Mouse (Mus musculus): ENCODE measurements around the gene Ermap.

Gene Ermap

GRCm38 (mm10) chr4:119188060-119188785 lies 1.6 kb downstream of the Ermap start:
- in situ Hi-C loops (cut with MboI, MseI) = no loop called here

GRCm38 (mm10) chr4:119185771-119186170 lies 4.0 kb downstream of the Ermap start:
- in situ Hi-C loops (cut with MboI, MseI) = no loop called here

GRCm38 (mm10) chr4:119183525-119183924 lies 6.3 kb downstream of the Ermap start:
- in situ Hi-C loops (cut with MboI, MseI) = loop anchor here in 1 of 2 experiments (5.0 kb wide), 1 partner anchor 34 kb away; the partner anchor contains the start of gene Tmem269

GRCm38 (mm10) chr4:119181456-119181855 lies 8.4 kb downstream of the Ermap start:
- in situ Hi-C loops (cut with MboI, MseI) = loop anchor here in 1 of 2 experiments (5.0 kb wide), 1 partner anchor 36 kb away; the partner anchor contains the start of gene Tmem269

GRCm38 (mm10) chr4:119180133-119180707 lies 9.6 kb downstream of the Ermap start:
- in situ Hi-C loops (cut with MboI, MseI) = loop anchor here in 1 of 2 experiments (5.0 kb wide), 1 partner anchor 37 kb away; the partner anchor contains the start of gene Tmem269

- in situ Hi-C loops (cut with MboI, MseI) = loop anchor here in 1 of 2 experiments (10.0 kb wide), 1 partner anchor 74 kb away; the partner anchor contains the start of gene Slc2a1
Measured at GRCm38 (mm10) chr4:119178331-119178730, 11.5 kb downstream of the Ermap start.

- in situ Hi-C loops (cut with MboI, MseI) = loop anchor here in 1 of 2 experiments (10.0 kb wide), 1 partner anchor 73 kb away; the partner anchor contains the start of gene Slc2a1
Measured at GRCm38 (mm10) chr4:119177702-119178101, 12.1 kb downstream of the Ermap start.

GRCm38 (mm10) chr4:119173851-119174453 lies 15.9 kb downstream of the Ermap start, which contains the start of gene Zfp691:
TSS of gene Zfp691 (minus strand) at chr4:119174195.
- in situ Hi-C loops (cut with MboI, MseI) = loop anchor here in 1 of 2 experiments (10.0 kb wide), 1 partner anchor 69 kb away; the partner anchor contains the start of gene Slc2a1

GRCm38 (mm10) chr4:119172919-119173650 lies 16.7 kb downstream of the Ermap start:
- in situ Hi-C loops (cut with MboI, MseI) = loop anchor here in 1 of 2 experiments (10.0 kb wide), 1 partner anchor 68 kb away; the partner anchor contains the start of gene Slc2a1

- in situ Hi-C loops (cut with MboI, MseI) = loop anchor here (5.0 to 10.0 kb wide), 2 partner anchors 160 to 513 kb away; partner anchors contain the start of gene Olfr62 (in 1 of the 2)
Measured at GRCm38 (mm10) chr4:119167663-119168062, 22.1 kb downstream of the Ermap start.

GRCm38 (mm10) chr4:119167068-119167467 lies 22.7 kb downstream of the Ermap start:
- in situ Hi-C loops (cut with MboI, MseI) = loop anchor here (5.0 to 10.0 kb wide), 2 partner anchors 160 to 512 kb away; partner anchors contain the start of gene Olfr62 (in 1 of the 2)

GRCm38 (mm10) chr4:119165916-119166315 lies 23.9 kb downstream of the Ermap start:
- in situ Hi-C loops (cut with MboI, MseI) = loop anchor here (5.0 to 10.0 kb wide), 2 partner anchors 159 to 511 kb away; partner anchors contain the start of gene Olfr62 (in 1 of the 2)

- in situ Hi-C loops (cut with MboI, MseI) = loop anchor here in 1 of 2 experiments (10.0 kb wide), 1 partner anchor 508 kb away; the partner anchor contains the start of gene Olfr62
Measured at GRCm38 (mm10) chr4:119162990-119163389, 26.8 kb downstream of the Ermap start.

GRCm38 (mm10) chr4:119161358-119161757 lies 28.5 kb downstream of the Ermap start:
- in situ Hi-C loops (cut with MboI, MseI) = loop anchor here in 1 of 2 experiments (10.0 kb wide), 1 partner anchor 507 kb away; the partner anchor contains the start of gene Olfr62

- in situ Hi-C loops (cut with MboI, MseI) = no loop called here
Measured at GRCm38 (mm10) chr4:119157891-119158290, 31.9 kb downstream of the Ermap start.

- in situ Hi-C loops (cut with MboI, MseI) = no loop called here
Measured at GRCm38 (mm10) chr4:119157186-119157585, 32.6 kb downstream of the Ermap start.

- in situ Hi-C loops (cut with MboI, MseI) = no loop called here
Measured at GRCm38 (mm10) chr4:119148741-119149140, 41.1 kb downstream of the Ermap start.

- in situ Hi-C loops (cut with MboI, MseI) = no loop called here
Measured at GRCm38 (mm10) chr4:119147347-119147746, 42.5 kb downstream of the Ermap start.

GRCm38 (mm10) chr4:119146816-119147215 lies 43.0 kb downstream of the Ermap start:
- in situ Hi-C loops (cut with MboI, MseI) = no loop called here

- in situ Hi-C loops (cut with MboI, MseI) = no loop called here
Measured at GRCm38 (mm10) chr4:119142230-119142871, 47.5 kb downstream of the Ermap start.
